Mouse (Mus musculus) embryonic facial prominence, embryonic 12.5 days (tissue): ENCODE data around the gene Pkmyt1. TPM values are rescaled to one million over a fixed set of nuclear protein-coding genes. Genes with fewer than 3 reads are reported as not detected.

Experiments
- ATAC-seq: fragments of 200-750 bp; cut with Nextera tagmentation; 2 replicates; pipeline ENCODE4 v1.8.0; 2017; ENCODE audit not compliant: insufficient number of reproducible peaks, insufficient read depth, low FRiP score, low TSS enrichment
- H3K27ac ChIP-seq: fragments of 300-500 bp; sonication (generic); 2 replicates; pipeline ENCODE4 v1.5.1; 2016; ENCODE audit warnings: mild to moderate bottlenecking
- H3K27me3 ChIP-seq: fragments of 300-500 bp; sonication (generic); 2 replicates; pipeline ENCODE4 v1.6.1; 2016; ENCODE audit warnings: mild to moderate bottlenecking, moderate library complexity
- H3K36me3 ChIP-seq: fragments of 300-500 bp; sonication (generic); 2 replicates; pipeline ENCODE4 v1.6.1; 2016; ENCODE audit warnings: mild to moderate bottlenecking
- H3K4me1 ChIP-seq: fragments of 300-500 bp; sonication (generic); 2 replicates; pipeline ENCODE4 v1.6.1; 2016
- H3K4me2 ChIP-seq: fragments of 300-500 bp; sonication (generic); replicated peaks from 2 replicates; pipeline ENCODE4 v1.6.1; 2016; ENCODE audit warnings: mild to moderate bottlenecking, moderate library complexity
- H3K4me3 ChIP-seq: fragments of 300-500 bp; sonication (generic); 2 replicates; pipeline ENCODE4 v1.5.1; 2016; ENCODE audit warnings: mild to moderate bottlenecking
- H3K9ac ChIP-seq: fragments of 300-500 bp; sonication (generic); 2 replicates; pipeline ENCODE4 v1.6.1; 2016; ENCODE audit warnings: mild to moderate bottlenecking, moderate library complexity
- H3K9me3 ChIP-seq: fragments of 300-500 bp; sonication (generic); 2 replicates; pipeline ENCODE4 v1.6.1; 2016; ENCODE audit warnings: mild to moderate bottlenecking, moderate library complexity
- WGBS: fragments of 180-500 bp; shearing (Covaris S2); methylation state at CpG from one replicate; pipeline ENCODE4 v1.1.7; 2016; 5-methylcytosine and 5-hydroxymethylcytosine counted together
- polyA plus RNA-seq: library from polyadenylated mRNA; unstranded; fragments of >200 nt; fragmentation: Nextera tagmentation; extraction: Ambion mirVana; gene quantifications from 2 replicates; pipeline ENCODE4 v1.2.1, GENCODE M21; 2016

The Pkmyt1 gene
- polyA plus RNA-seq, 1 experiment from 2014 or later: 54.6 TPM

GRCm38 (mm10) chr17:23722376-23723125 is 3.6 kb upstream of the Pkmyt1 start, which contains the start of gene 1520401A03Rik:
Gene 1520401A03Rik (minus strand): TSS chr17:23722783.
- Histone ChIP-seq H3K27me3 (no peaks in the 10 kb centered on the region), H3K4me2 (no peak within 1 kb of the TSS), H3K9me3 (no peaks in the 10 kb centered on the region), H3K36me3 (no peaks in the 10 kb centered on the region), H3K4me3 (no peak within 1 kb of the TSS), H3K9ac (no peak within 1 kb of the TSS), H3K4me1 (0 out of 2 replicates have a peak, but pooled peaks cover 10% of the 10 kb centered on the region), H3K27ac (no peak within 1 kb of the TSS)
- WGBS: 72% methylated on average over 7 of the region's 7 CpGs
- no peak for ATAC-seq

GRCm38 (mm10) chr17:23725477-23725876 is 659 bp upstream of the Pkmyt1 start:
- Histone ChIP-seq H3K36me3 (no peaks in the 10 kb centered on the region), H3K4me2 (peak overlapping the region; percentile 86), H3K4me1 (0 out of 2 replicates have a peak, but pooled peaks cover 16% of the 10 kb centered on the region), H3K4me3 (peak overlapping the region; percentile 94), H3K9me3 (no peaks in the 10 kb centered on the region), H3K27ac (peak overlapping the region; percentile 59; the same call in 1 of the 2 replicates), H3K27me3 (no peaks in the 10 kb centered on the region), H3K9ac (peak overlapping the region; percentile 73)
- WGBS: 67% methylated on average over 4 of the region's 4 CpGs
- ATAC-seq: no peak

GRCm38 (mm10) chr17:23726758-23727142 is 614 bp downstream of the Pkmyt1 start:
- peak; percentile 79 for ATAC-seq
- Histone ChIP-seq H3K4me3 (peak overlapping the region; percentile 94), H3K27ac (peak overlapping the region; percentile 80), H3K4me2 (peak overlapping the region; percentile 86), H3K36me3 (no peaks in the 10 kb centered on the region), H3K9ac (peak overlapping the region; percentile 73), H3K9me3 (no peaks in the 10 kb centered on the region), H3K4me1 (0 out of 2 replicates have a peak, but pooled peaks cover 16% of the 10 kb centered on the region), H3K27me3 (no peaks in the 10 kb centered on the region)
- WGBS: 1% methylated on average over 20 of the region's 20 CpGs

GRCm38 (mm10) chr17:23730441-23730840 is 4.3 kb downstream of the Pkmyt1 start:
- no peak overlapping the region for H3K4me2 ChIP-seq
- H3K9ac ChIP-seq: no peak overlapping the region
- WGBS: 50% methylated on average over 1 of the region's 1 CpGs
- H3K4me1 ChIP-seq: 0 out of 2 replicates have a peak, but pooled peaks cover 14% of the 10 kb centered on the region
- no peaks in the 10 kb centered on the region for H3K27me3 ChIP-seq
- H3K4me3 ChIP-seq: no peak overlapping the region
- peaks cover 7% of the 10 kb centered on the region for H3K36me3 ChIP-seq
- H3K9me3 ChIP-seq: no peaks in the 10 kb centered on the region
- no peak for ATAC-seq
- H3K27ac ChIP-seq: no peak overlapping the region

- H3K9me3 ChIP-seq: no peaks in the 10 kb centered on the region
- no peak for ATAC-seq
- peaks cover 12% of the 10 kb centered on the region; the same call in 1 of the 2 replicates for H3K4me1 ChIP-seq
- 89% methylated on average over 1 of the region's 1 CpGs for WGBS
- H3K27me3 ChIP-seq: peaks cover 24% of the 10 kb centered on the region
- peaks cover 18% of the 10 kb centered on the region for H3K36me3 ChIP-seq
- no peak overlapping the region for H3K9ac ChIP-seq
- no peak overlapping the region for H3K4me3 ChIP-seq
- no peak overlapping the region for H3K4me2 ChIP-seq
- H3K27ac ChIP-seq: no peak overlapping the region
Measured at GRCm38 (mm10) chr17:23734341-23734740, 8.2 kb downstream of the Pkmyt1 start.

- H3K4me2 ChIP-seq: no peak overlapping the region
- no peak overlapping the region for H3K27ac ChIP-seq
- H3K9ac ChIP-seq: no peak overlapping the region
- ATAC-seq: no peak
- WGBS: 59% methylated on average over 15 of the region's 15 CpGs
- no peaks in the 10 kb centered on the region for H3K9me3 ChIP-seq
- peaks cover 51% of the 10 kb centered on the region for H3K27me3 ChIP-seq
- peaks cover 18% of the 10 kb centered on the region for H3K36me3 ChIP-seq
- H3K4me1 ChIP-seq: peaks cover 14% of the 10 kb centered on the region; the same call in 1 of the 2 replicates
- H3K4me3 ChIP-seq: no peak overlapping the region
Measured at GRCm38 (mm10) chr17:23737493-23738445, 11.6 kb downstream of the Pkmyt1 start.

GRCm38 (mm10) chr17:23738836-23739201 is 12.7 kb downstream of the Pkmyt1 start:
- H3K4me1 ChIP-seq: peaks cover 14% of the 10 kb centered on the region; the same call in 1 of the 2 replicates
- H3K36me3 ChIP-seq: peaks cover 18% of the 10 kb centered on the region
- H3K4me3 ChIP-seq: peak overlapping the region; percentile 50
- no peak for ATAC-seq
- H3K27ac ChIP-seq: no peak overlapping the region
- H3K27me3 ChIP-seq: peaks cover 62% of the 10 kb centered on the region
- no peaks in the 10 kb centered on the region for H3K9me3 ChIP-seq
- H3K4me2 ChIP-seq: peak overlapping the region; percentile 86
- H3K9ac ChIP-seq: peak overlapping the region; percentile 43
- WGBS: 39% methylated on average over 2 of the region's 2 CpGs

GRCm38 (mm10) chr17:23739202-23740135 is 13.3 kb downstream of the Pkmyt1 start:
- Histone ChIP-seq H3K36me3 (peaks cover 18% of the 10 kb centered on the region), H3K27me3 (peaks cover 68% of the 10 kb centered on the region), H3K27ac (no peak overlapping the region), H3K9me3 (no peaks in the 10 kb centered on the region), H3K4me1 (peaks cover 14% of the 10 kb centered on the region; the same call in 1 of the 2 replicates), H3K9ac (peak overlapping the region; percentile 43), H3K4me3 (peak overlapping the region; percentile 50), H3K4me2 (peak overlapping the region; percentile 86)
- under 1% methylated on average over 48 of the region's 48 CpGs for WGBS
- 0 out of 2 replicates have a peak, but pooled peaks have one; percentile 4 for ATAC-seq

GRCm38 (mm10) chr17:23740136-23740584 is 14.0 kb downstream of the Pkmyt1 start:
- Histone ChIP-seq H3K4me2 (peak overlapping the region; percentile 86), H3K9me3 (no peaks in the 10 kb centered on the region), H3K27ac (no peak overlapping the region), H3K4me3 (peak overlapping the region; percentile 50), H3K27me3 (peaks cover 75% of the 10 kb centered on the region), H3K4me1 (peaks cover 20% of the 10 kb centered on the region), H3K36me3 (peaks cover 14% of the 10 kb centered on the region), H3K9ac (peak overlapping the region; percentile 43)
- under 1% methylated on average over 46 of the region's 46 CpGs for WGBS
- peak; percentile 58 for ATAC-seq

GRCm38 (mm10) chr17:23740598-23741021 is 14.5 kb downstream of the Pkmyt1 start, which contains the start of gene Paqr4:
Gene Paqr4 (minus strand): TSS chr17:23740867.
- H3K4me1 ChIP-seq: peaks cover 24% of the 10 kb centered on the region
- H3K9ac ChIP-seq: peak within 1 kb of the TSS; percentile 43
- no peak within 1 kb of the TSS for H3K27ac ChIP-seq
- H3K4me2 ChIP-seq: peak within 1 kb of the TSS; percentile 86
- 9% methylated on average over 13 of the region's 13 CpGs for WGBS
- H3K9me3 ChIP-seq: no peaks in the 10 kb centered on the region
- no peak for ATAC-seq
- peaks cover 9% of the 10 kb centered on the region for H3K36me3 ChIP-seq
- H3K4me3 ChIP-seq: peak within 1 kb of the TSS; percentile 50
- peaks cover 80% of the 10 kb centered on the region for H3K27me3 ChIP-seq
